Mouse (Mus musculus) midbrain, embryonic 12.5 days (tissue): Measurements from ENCODE around the gene Lce3a. TPM values are rescaled to one million over a fixed set of nuclear protein-coding genes. Genes with fewer than 3 reads are reported as not detected.

Experiments
- ATAC-seq: fragments of 200-750 bp; cut with Nextera tagmentation; 2 replicates; pipeline ENCODE4 v1.8.0; 2017; ENCODE audit warnings: low read depth, moderate TSS enrichment, moderate library complexity; ENCODE audit not compliant: low FRiP score
- H3K27ac ChIP-seq: fragments of 300-500 bp; sonication (generic); replicated peaks from 2 replicates; pipeline ENCODE4 v1.5.1; 2016; ENCODE audit warnings: mild to moderate bottlenecking
- H3K27me3 ChIP-seq: fragments of 300-500 bp; sonication (generic); 2 replicates; pipeline ENCODE4 v1.6.1; 2016; ENCODE audit warnings: mild to moderate bottlenecking
- H3K36me3 ChIP-seq: fragments of 300-500 bp; sonication (generic); 2 replicates; pipeline ENCODE4 v1.6.1; 2016
- H3K4me1 ChIP-seq: fragments of 300-500 bp; sonication (generic); 2 replicates; pipeline ENCODE4 v1.6.1; 2016
- H3K4me2 ChIP-seq: fragments of 300-500 bp; sonication (generic); replicated peaks from 2 replicates; pipeline ENCODE4 v1.6.1; 2016; ENCODE audit warnings: mild to moderate bottlenecking, moderate library complexity
- H3K4me3 ChIP-seq: fragments of 300-500 bp; sonication (generic); 2 replicates; pipeline ENCODE4 v1.5.1; 2016; ENCODE audit warnings: mild to moderate bottlenecking
- H3K9ac ChIP-seq: fragments of 300-500 bp; sonication (generic); replicated peaks from 2 replicates; pipeline ENCODE4 v1.6.1; 2016; ENCODE audit warnings: mild to moderate bottlenecking, moderate library complexity
- H3K9me3 ChIP-seq: fragments of 300-500 bp; sonication (generic); 2 replicates; pipeline ENCODE4 v1.6.1; 2016; ENCODE audit warnings: mild to moderate bottlenecking
- WGBS: fragments of 180-500 bp; shearing (Covaris S2); methylation state at CpG from one replicate; pipeline ENCODE4 v1.1.7; 2016; 5-methylcytosine and 5-hydroxymethylcytosine counted together
- polyA plus RNA-seq: library from polyadenylated mRNA; unstranded; fragments of >200 nt; fragmentation: Nextera tagmentation; extraction: Ambion mirVana; gene quantifications from 2 replicates; pipeline ENCODE4 v1.2.1, GENCODE M21; 2016

Gene Lce3a
- not detected in 2 replicates for polyA plus RNA-seq

DNA sequence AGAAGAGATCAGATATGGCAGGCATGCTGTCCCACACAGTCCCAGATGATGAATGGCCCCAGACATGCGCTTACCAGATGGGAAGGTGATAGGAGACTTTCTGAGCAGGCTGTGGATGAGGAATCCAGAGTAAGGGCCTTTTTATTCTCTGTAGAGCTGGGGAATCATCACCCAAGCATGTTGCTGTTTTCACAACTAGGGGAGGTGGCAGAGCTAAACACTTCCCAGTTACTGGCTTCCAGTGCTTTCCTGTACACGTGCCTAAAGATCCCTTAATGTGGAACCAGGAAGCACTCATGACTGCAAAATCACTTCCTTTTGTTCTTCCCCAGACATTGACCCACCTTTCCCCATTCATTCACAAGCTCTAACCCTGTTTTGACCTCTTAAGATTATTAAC is at the start of gene Lce3a:
Lce3a (minus strand) TSS at position 101 of the 400 bp plus-strand sequence.
- WGBS = 72% methylated on average over 2 of the region's 2 CpGs
- H3K9me3 ChIP-seq = no peaks in the 10 kb centered on the region
- H3K4me3 ChIP-seq = no peak within 1 kb of the TSS
- H3K4me2 ChIP-seq = no peak within 1 kb of the TSS
- no peaks in the 10 kb centered on the region for H3K27me3 ChIP-seq
- H3K27ac ChIP-seq = no peak within 1 kb of the TSS
- H3K4me1 ChIP-seq = no peaks in the 10 kb centered on the region
- no peak for ATAC-seq
- H3K9ac ChIP-seq = no peak within 1 kb of the TSS
- no peaks in the 10 kb centered on the region for H3K36me3 ChIP-seq

- WGBS = 86% methylated on average over 2 of the region's 2 CpGs
- no peak for ATAC-seq
- no peak within 1 kb of the TSS for H3K4me3 ChIP-seq
- H3K36me3 ChIP-seq = no peaks in the 10 kb centered on the region
- no peak within 1 kb of the TSS for H3K27ac ChIP-seq
- H3K4me2 ChIP-seq = no peak within 1 kb of the TSS
- H3K4me1 ChIP-seq = no peaks in the 10 kb centered on the region
- no peak within 1 kb of the TSS for H3K9ac ChIP-seq
- H3K9me3 ChIP-seq = no peaks in the 10 kb centered on the region
- no peaks in the 10 kb centered on the region for H3K27me3 ChIP-seq
These were observed 40.7 kb upstream of the Lce3a start, which contains the start of gene Lce3e for GRCm38 (mm10) chr3:92966761-92967160. Lce3e (plus strand) TSS chr3:92967061.

GRCm38 (mm10) chr3:92957090-92957489 is 31.1 kb upstream of the Lce3a start, which contains the start of gene Lce3d:
Lce3d (plus strand) TSS chr3:92957390.
- 90% methylated on average over 1 of the region's 1 CpGs for WGBS
- Histone ChIP-seq H3K4me3 (no peak within 1 kb of the TSS), H3K4me1 (no peaks in the 10 kb centered on the region), H3K27ac (no peak within 1 kb of the TSS), H3K36me3 (no peaks in the 10 kb centered on the region), H3K9ac (no peak within 1 kb of the TSS), H3K4me2 (no peak within 1 kb of the TSS), H3K9me3 (no peaks in the 10 kb centered on the region), H3K27me3 (no peaks in the 10 kb centered on the region)
- no peak for ATAC-seq

- H3K4me3 ChIP-seq = no peak within 1 kb of the TSS
- H3K9me3 ChIP-seq = no peaks in the 10 kb centered on the region
- ATAC-seq = no peak
- no peak within 1 kb of the TSS for H3K4me2 ChIP-seq
- no peak within 1 kb of the TSS for H3K9ac ChIP-seq
- no peak within 1 kb of the TSS for H3K27ac ChIP-seq
- no peaks in the 10 kb centered on the region for H3K27me3 ChIP-seq
- 86% methylated on average over 1 of the region's 1 CpGs for WGBS
- no peaks in the 10 kb centered on the region for H3K36me3 ChIP-seq
- H3K4me1 ChIP-seq = no peaks in the 10 kb centered on the region
These were observed 18.2 kb upstream of the Lce3a start, which contains the start of gene Lce3c for GRCm38 (mm10) chr3:92944186-92944585. Lce3c (plus strand) TSS chr3:92944486.

GRCm38 (mm10) chr3:92932679-92933078 is 6.6 kb upstream of the Lce3a start, which contains the start of gene Lce3b:
Lce3b (plus strand) TSS chr3:92932979.
- Histone ChIP-seq H3K4me1 (no peaks in the 10 kb centered on the region), H3K4me3 (no peak within 1 kb of the TSS), H3K27ac (no peak within 1 kb of the TSS), H3K9me3 (no peaks in the 10 kb centered on the region), H3K36me3 (no peaks in the 10 kb centered on the region), H3K27me3 (no peaks in the 10 kb centered on the region), H3K9ac (no peak within 1 kb of the TSS), H3K4me2 (no peak within 1 kb of the TSS)
- ATAC-seq = no peak
- WGBS = 68% methylated on average over 2 of the region's 2 CpGs

- Histone ChIP-seq H3K36me3 (no peaks in the 10 kb centered on the region), H3K4me1 (no peaks in the 10 kb centered on the region), H3K27ac (no peak overlapping the region), H3K27me3 (no peaks in the 10 kb centered on the region), H3K9me3 (no peaks in the 10 kb centered on the region), H3K9ac (no peak overlapping the region), H3K4me2 (no peak overlapping the region), H3K4me3 (no peak overlapping the region)
- no peak for ATAC-seq
- WGBS = 64% methylated on average over 4 of the region's 4 CpGs
These were observed 5.7 kb downstream of the Lce3a start for GRCm38 (mm10) chr3:92920364-92920763.

DNA sequence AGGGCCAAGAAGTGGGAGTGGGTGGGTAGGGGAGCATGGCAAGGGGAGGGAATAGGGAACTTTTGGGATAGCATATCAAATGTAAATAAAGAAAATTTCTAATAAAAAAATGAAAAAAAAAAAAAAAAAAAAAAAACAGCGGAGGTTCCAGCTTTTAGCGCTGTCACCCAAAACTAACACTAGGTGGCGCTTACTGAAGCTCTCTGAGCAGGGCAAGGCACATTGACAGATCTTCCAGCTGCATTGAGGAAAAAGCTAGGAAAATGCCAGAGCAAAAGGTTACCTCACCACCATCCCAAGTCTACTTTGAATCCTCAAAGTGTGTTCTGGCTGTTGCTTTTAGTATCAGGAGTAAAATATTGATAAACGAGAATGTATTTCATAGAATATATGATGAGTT is 18.5 kb downstream of the Lce3a start:
- peak; percentile 71 for ATAC-seq

DNA sequence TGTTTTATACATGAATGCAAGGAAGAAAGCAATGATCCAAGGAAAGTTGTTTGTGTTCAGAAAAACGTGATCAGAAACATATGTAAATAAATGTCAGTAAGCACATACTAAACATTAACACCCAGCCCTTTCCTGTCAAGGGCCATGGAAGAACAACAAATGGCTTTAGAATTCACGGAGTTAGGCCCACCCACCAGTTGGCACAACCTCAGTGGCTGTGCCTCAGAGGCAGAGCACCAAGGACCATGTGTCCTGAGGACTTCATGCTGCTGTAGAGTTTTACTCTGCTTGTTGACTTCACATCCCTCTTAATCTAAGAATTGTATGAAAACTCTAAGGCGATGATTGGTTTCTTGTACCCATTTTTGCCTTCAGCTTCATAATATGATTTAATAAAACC is 20.8 kb downstream of the Lce3a start:
- no peaks in the 10 kb centered on the region for H3K4me1 ChIP-seq
- WGBS = 59% methylated on average over 3 of the region's 3 CpGs

More for the DNA sequence above, 18.5 kb downstream of the Lce3a start:
- no peaks in the 10 kb centered on the region for H3K4me1 ChIP-seq
- no peak overlapping the region for H3K27ac ChIP-seq
- H3K9ac ChIP-seq = no peak overlapping the region
- no peaks in the 10 kb centered on the region for H3K27me3 ChIP-seq
- H3K9me3 ChIP-seq = no peaks in the 10 kb centered on the region
- no peak overlapping the region for H3K4me2 ChIP-seq
- no peak overlapping the region for H3K4me3 ChIP-seq
- 30% methylated on average over 4 of the region's 4 CpGs for whole genome bisulfite sequencing
- no peaks in the 10 kb centered on the region for H3K36me3 ChIP-seq

GRCm38 (mm10) chr3:92903640-92904039 is 22.4 kb downstream of the Lce3a start:
- Histone ChIP-seq H3K9ac (no peak overlapping the region), H3K4me1 (no peaks in the 10 kb centered on the region), H3K9me3 (no peaks in the 10 kb centered on the region), H3K27me3 (no peaks in the 10 kb centered on the region), H3K4me2 (no peak overlapping the region), H3K4me3 (no peak overlapping the region), H3K27ac (no peak overlapping the region), H3K36me3 (no peaks in the 10 kb centered on the region)
- 26% methylated on average over 4 of the region's 4 CpGs for WGBS
- peak; percentile 45; the same call in 1 of the 2 replicates for ATAC-seq

More for the DNA sequence above, 20.8 kb downstream of the Lce3a start:
- H3K27me3 ChIP-seq = no peaks in the 10 kb centered on the region
- no peak for ATAC-seq
- H3K9ac ChIP-seq = no peak overlapping the region
- no peaks in the 10 kb centered on the region for H3K36me3 ChIP-seq
- H3K4me3 ChIP-seq = no peak overlapping the region
- H3K9me3 ChIP-seq = no peaks in the 10 kb centered on the region
- no peak overlapping the region for H3K27ac ChIP-seq
- no peak overlapping the region for H3K4me2 ChIP-seq

DNA sequence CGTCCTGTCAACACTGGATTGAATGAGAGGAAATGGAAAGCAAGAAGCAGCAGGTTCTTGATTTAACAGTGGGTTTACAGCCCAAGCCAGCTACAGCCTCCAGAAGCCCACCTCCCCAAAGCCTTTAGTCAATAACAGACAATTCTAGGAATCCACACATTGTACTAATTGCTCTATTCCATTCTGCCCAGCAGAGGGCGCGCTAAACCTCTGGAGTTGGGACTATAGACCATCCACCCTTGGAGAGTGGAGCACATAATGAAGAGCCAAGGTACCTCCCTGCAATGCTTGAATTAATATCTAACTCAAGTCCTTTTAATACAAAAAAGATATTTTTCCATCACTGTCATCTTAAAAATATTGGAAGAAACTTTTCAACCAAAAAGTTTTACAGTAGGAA is 23.0 kb downstream of the Lce3a start:
- H3K27ac ChIP-seq = no peak overlapping the region
- no peak overlapping the region for H3K4me2 ChIP-seq
- no peaks in the 10 kb centered on the region for H3K9me3 ChIP-seq
- WGBS = 23% methylated on average over 3 of the region's 3 CpGs
- no peaks in the 10 kb centered on the region for H3K36me3 ChIP-seq
- no peaks in the 10 kb centered on the region for H3K4me1 ChIP-seq
- no peak overlapping the region for H3K4me3 ChIP-seq
- no peak overlapping the region for H3K9ac ChIP-seq
- no peak for ATAC-seq
- no peaks in the 10 kb centered on the region for H3K27me3 ChIP-seq

DNA sequence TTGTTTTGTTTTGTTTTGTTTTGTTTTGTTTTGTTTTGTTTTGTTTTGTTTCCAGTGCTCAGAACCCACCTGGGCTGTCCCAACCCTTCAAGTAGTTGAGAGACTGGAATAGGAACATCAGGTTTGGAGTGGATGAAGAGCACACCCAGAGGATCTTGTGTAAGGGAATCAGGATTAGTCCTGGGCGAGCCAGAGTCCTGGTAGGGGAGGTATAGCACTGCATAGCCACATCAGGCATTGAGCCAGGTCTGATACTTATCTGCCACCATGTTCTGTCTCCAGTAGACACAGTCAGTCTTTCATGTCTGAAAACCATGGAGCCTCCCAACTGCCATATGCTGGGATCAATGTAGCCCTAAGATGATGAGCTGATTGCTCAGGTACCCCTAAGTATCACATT is 31.5 kb downstream of the Lce3a start:
- WGBS = 50% methylated on average over 1 of the region's 1 CpGs
- Histone ChIP-seq H3K4me1 (no peaks in the 10 kb centered on the region), H3K9ac (no peak overlapping the region)

DNA sequence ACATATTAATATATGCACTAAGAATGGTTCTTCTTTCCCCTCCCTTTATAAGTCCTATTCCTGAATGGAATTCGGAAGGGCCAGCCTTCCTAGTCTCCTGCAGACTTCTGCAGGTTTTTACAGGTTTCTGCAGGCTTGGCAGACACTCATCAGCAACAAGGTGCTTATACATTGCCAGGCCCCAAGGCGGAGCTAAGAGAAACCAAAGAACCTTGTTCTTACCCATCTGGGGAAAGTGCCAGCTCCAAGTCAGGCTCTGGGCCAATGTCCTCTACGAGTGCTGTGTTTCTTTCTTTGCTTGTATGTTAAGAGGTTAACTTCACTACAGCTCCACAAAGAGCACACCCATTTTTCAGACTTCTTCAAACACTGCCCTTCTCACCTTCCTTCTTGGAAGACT is 32.0 kb downstream of the Lce3a start:
- Histone ChIP-seq H3K9ac (no peak overlapping the region), H3K27ac (no peak overlapping the region), H3K4me2 (no peak overlapping the region), H3K9me3 (no peaks in the 10 kb centered on the region), H3K4me3 (no peak overlapping the region), H3K36me3 (no peaks in the 10 kb centered on the region), H3K27me3 (no peaks in the 10 kb centered on the region), H3K4me1 (no peaks in the 10 kb centered on the region)
- no peak for ATAC-seq
- 79% methylated on average over 3 of the region's 3 CpGs for WGBS

More for the DNA sequence above, 31.5 kb downstream of the Lce3a start:
- Histone ChIP-seq H3K9me3 (no peaks in the 10 kb centered on the region), H3K4me3 (no peak overlapping the region), H3K27me3 (no peaks in the 10 kb centered on the region), H3K4me2 (no peak overlapping the region), H3K36me3 (no peaks in the 10 kb centered on the region), H3K27ac (no peak overlapping the region)
- ATAC-seq = no peak
